Mouse (Mus musculus): ENCODE results near the gene Bpifa2. TPM values are rescaled to one million over a fixed set of nuclear protein-coding genes. Genes with fewer than 3 reads are reported as not detected.
"Not testable (repeated sequence)": the region's sequence is repeated elsewhere in the genome, so short reads cannot be mapped to it uniquely, and the experiment has no call there.

Bpifa2 gene
- polyA plus RNA-seq (2017; shearing (Covaris generic)) = not detected

DNA sequence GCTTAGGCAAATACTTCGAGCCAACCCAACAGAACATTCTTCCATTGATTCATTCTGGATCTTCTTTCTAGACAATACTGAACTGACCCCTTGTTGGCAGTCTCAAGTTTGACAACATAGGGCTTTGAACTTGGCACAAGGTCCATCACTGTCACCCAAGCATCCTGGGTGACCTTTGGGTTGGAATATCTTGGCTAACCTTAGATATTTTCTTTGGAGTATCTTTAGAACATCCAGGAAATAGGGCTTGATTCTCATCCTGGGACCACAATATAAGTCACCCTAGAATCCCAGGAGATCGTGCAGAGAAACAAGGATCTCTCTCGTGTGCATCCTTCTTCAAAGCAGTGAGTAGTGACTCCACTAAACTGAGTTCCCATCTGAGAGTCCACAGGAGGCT lies at the start of gene Bpifa2:
Gene Bpifa2, plus strand, starts transcription at position 301 of the 400 bp plus-strand sequence.
- no peak for ATAC-seq

DNA sequence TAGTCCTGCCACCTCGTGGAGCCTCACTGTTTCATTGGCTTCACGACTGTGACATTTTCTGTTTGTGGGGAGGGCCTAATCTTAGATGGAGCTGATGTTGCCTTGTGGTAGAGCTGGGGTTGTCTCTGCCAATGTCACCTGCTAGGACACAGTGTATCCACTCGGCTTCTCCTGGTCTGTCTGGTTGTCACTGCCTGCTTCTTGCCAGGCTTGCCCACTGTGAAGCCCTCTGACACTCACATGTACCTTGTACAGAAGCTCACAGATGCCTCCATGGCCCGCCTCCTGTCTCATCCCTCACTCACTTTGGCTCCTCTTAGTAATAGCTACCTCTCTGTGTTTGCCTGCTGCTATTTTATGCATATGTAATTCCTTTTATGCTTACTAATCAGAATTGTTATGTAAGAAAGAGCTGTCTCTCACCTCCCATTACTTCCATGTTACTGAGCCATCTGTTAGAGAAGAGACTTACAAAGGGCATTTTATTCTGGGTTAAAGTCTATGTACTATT lies 45.2 kb upstream of the Bpifa2 start:
- ATAC-seq = no peak

DNA sequence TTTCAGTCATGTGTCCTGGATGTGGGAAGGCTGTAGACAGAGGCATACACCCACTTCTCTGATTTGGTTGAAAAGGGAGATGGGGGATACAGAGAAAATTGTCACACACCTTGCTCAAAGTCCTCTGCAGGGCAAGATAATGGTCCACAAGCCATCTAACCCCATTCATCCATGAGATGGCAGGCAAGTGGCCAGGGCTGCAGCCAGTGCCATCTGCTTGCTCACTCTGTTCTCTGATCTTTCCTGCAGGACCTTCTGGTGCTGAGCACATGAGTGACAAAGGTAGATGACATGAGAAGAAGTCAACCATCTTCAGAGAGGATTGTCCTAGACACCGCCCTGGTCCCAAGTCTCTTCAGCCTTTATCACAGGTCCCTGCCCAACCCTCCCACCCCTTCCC lies 44.7 kb upstream of the Bpifa2 start:
- ATAC-seq = no peak

DNA sequence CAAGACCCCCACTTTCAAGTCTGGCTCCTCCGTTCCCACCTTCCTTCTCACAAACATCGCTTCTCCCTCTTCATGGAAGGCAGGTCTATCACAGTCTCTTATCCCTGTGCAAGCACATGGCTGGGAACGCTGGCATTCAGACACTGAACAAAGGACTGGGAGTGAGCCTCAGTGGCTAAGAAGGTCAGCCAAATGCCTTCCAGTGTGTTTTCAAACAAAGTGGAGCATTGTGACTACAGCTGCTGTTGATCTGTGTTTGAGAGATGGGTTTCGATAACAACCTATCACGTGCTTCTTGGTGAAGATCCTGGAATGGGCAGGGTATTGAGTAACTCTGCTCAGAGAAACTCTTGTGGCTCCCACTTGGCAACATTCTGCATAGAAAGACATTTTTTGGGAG lies 37.8 kb upstream of the Bpifa2 start:
- no peak for ATAC-seq

DNA sequence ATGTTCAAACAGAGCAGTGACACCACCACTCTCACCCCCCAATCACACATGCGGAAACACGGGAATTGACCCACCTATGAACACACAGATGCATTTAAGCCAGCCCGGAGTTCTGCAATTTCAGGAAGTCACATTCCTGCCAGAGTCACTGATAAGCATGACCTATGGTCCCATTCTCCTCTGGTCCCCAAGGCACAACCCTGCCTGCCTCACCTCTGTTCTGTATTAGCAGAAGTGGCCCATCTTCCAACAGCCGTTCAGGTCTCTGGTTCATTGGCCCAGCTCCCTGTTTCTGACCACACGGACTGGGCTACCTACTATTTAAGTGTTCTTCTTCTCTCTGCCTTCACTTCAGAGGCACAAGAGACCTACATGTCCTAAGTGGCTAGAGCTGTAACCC lies 33.5 kb upstream of the Bpifa2 start, which contains the start of gene Bpifa6:
Gene Bpifa6, plus strand, starts transcription at position 364 of the 400 bp plus-strand sequence.
- ATAC-seq = no peak

DNA sequence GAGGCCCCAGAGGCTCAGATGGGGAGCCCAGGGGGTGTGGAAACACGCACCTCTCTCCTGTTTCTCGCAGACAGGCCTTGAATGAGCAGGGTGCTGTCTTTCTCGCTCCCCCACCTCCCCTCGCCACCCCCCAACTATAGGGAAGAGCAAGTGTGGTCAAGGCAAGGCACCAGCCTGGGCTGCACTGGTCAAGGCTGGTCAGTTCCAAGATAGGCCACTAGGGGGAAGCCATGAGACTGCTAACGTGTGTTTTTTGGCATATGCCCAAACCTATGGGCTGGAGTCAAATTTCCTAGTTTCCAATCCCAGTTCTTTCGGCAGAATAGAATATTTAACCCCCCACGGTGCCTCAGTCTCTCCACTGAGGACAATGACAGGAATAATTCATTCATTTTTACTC lies 12.3 kb upstream of the Bpifa2 start:
- no peak for ATAC-seq

DNA sequence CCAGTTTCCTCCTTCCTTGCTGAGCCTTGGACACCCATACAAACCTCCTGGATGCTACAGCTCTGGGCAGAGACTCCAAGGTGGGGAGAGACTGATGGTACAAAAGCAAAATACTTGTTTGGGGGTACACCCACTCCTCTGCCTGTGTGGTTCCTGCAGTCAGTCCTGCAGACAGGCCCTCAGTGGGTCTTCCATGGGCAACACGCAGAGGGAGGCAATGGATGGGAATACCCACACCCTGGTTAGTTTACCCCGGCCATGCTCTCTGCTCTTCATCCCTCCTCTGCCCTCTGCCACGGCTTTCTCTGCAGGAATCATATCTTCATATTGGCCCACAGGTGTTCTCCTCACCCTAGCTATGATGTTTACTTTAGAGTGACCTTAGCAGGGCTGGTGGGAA lies 7.6 kb upstream of the Bpifa2 start:
- ATAC-seq = no peak

DNA sequence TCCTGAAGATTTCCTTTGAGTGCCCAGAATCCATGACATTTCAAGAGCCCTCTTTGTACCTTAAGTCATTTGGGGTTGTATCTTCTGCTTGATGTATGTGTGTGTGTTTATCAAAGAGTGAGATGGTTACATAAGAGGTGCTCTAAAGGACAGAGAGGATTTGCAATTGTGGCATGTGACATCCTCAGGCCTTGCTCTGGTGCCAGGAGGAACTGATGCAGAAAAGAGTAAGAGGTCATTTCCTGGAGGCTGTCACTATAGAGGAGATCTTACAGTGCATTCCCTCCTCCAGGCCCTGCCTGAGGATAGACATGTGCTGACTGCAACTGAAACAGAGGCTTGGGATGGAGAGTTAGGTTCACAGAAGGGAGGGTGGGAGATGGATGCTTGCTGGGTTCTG lies 7.0 kb upstream of the Bpifa2 start:
- ATAC-seq = no peak

DNA sequence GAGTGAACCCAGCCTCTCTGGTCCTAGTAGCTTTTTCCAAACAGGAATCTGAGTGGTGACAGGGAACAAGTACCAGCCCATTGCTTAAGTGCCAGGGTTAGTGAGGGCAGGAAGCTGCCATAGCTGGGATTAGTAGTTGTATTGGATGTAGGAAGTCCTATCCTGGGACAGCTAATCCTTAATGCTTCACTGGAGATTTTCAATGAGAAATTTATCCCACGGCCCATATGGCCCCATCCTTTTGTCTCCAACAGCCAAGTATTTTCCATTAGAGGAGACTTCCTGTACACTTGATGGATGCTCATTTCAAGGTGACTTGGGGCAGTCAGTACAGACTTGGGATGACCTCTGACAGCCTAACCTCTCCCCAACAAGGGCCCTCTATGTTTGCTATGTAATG lies 3.6 kb upstream of the Bpifa2 start:
- ATAC-seq = no peak

DNA sequence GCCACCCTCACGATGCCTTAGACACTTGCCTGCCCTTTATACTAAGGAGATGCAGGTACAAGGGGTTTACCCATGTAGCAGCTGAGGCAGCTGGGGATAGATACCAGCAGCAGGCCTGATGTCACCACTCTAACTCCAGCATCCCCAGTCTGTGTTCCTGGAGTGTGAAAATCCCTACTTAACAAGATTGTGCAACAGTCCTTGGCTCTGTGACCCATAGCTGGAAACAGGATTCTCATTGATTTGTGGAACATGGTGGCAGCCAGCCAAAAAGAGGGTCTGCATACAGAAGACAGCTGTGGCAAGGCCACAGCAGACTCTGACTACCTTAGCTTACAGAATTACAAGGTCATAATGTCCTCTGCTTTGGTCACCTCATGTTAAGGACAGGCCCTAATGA lies 3.0 kb upstream of the Bpifa2 start:
- ATAC-seq = no peak

DNA sequence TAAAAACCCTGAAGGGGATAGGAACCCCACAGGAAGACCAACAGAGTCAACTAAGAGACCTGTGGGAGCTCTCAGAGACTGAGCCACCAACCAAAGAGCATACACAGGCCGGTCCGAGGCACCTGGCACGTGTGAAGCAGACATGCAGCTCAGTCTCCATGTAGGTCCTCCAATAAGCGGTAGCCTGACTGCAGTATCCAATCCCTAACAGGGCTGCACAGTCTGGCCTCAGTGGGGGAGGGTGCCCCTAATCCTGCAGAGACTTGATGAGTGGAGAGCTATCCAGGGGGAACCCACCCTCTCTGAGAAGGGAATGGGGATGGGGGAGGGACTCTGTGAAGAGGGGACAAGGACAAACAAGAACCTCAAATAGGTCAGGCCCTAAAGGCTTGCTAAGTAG lies 2.3 kb upstream of the Bpifa2 start:
- no peak for ATAC-seq

DNA sequence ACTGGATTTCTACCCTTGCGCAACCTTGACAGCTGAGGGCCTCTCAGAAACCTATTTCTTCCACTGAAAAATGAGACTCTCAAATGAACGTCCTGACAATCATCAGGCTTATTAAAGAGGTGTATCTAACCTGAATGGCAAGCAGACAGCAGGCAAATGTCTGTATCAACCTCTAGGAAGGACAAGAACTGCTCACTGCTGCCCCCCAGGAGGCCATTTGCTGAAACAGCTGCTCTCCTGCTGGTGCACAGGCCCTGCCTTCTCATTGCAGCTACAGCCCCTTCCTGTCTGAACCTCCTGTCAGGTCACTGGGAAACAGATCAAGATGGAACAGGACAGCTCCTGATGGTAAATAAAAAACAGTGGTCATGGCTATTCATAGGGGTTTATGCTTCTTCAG lies 1.7 kb upstream of the Bpifa2 start:
- no peak for ATAC-seq

DNA sequence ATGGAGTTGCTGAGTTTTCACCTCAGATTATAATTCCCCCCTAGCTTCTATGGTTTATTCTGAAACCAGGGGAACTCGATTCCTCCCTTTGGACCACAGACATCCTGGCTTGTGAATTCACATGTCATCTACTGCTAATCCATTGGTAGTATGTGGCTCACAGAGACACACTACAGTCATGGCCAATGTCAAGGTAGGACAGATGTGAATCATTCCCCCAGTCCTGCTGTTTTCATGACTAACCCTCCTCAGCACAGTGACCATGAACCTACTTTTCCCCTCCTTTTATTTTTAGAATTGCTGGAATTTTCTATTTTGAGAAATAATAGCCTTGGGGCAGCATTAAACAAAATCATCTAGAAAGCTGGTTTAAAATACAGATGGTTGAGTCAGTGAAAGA lies 684 bp upstream of the Bpifa2 start:
- no peak for ATAC-seq

DNA sequence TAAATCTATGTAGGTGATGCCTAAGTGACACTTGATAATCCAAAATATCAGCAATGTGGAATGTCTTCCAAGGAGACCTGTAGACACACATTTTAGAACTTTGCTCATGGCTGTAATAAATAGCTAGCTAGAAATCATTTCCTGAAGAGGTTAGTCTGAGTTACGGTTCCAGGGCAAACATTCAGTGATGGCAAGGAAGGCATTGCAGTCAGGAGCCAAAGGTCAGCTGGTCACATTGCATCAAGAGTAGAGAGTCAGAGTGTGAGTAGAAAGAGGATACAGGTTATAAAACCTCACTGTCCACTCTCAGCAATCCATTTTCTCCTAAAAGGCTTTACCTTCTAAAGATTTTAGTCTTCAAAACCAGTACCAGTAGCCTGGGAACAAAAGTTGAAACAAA lies 9.9 kb downstream of the Bpifa2 start:
- no peak for ATAC-seq

DNA sequence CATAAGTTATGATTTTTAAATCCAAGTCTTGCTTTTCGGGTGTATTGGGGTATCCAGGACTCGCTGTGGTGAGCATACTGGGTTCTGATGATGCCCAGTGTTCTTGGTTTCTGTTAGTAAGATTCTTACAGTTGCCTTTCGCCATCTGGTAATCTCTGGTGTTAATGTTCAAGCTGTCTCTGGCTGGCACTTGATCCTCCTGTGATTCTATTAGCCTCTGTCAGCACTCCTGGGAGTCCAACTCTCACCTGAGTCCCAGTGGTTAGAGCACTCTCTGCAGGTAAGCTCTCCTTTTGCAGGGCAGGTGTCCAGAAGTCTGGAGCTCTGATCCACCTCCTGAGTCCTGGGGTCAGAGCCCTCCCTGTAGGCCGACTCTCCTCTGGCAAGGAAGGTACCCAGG lies 16.6 kb downstream of the Bpifa2 start:
- not testable (repeated sequence) for ATAC-seq

DNA sequence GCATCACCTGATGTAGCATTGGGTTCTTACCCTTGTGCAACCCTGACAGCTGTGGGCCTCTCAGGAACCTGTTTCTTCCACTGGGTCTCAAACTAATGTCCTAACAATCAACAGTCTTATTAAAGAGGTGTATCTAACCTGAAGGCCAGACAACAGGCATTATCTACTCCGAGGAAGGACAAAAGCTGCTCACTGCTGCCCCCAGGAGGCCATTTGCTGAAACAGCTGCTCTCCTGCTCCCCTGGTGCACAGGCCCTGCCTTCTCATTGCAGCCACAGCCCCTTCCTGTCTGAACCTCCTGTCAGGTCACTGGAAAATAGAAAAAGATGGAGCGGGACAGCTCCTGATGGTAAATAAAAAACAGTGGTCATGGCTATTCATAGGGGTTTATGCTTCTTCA lies 30.9 kb downstream of the Bpifa2 start:
- no peak for ATAC-seq

DNA sequence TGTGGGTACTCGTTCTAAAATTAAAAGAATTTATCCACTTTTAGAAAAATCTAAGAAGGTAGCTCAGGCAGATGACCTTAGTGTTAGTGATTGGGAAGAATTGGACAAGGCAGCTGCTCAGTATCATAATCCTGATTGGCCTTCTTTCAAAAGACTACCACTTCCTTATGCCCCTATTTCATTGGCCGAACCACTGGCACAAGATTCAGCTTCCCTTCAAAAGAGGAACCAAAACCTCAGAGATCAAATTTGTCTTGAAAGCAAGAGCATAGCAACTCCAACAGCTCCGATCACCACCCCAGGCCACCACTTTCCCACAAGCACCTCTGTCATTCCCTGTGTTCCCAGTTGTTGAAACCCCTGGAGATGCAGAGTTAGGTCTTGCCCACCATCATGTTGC lies 36.7 kb downstream of the Bpifa2 start:
- no peak for ATAC-seq

DNA sequence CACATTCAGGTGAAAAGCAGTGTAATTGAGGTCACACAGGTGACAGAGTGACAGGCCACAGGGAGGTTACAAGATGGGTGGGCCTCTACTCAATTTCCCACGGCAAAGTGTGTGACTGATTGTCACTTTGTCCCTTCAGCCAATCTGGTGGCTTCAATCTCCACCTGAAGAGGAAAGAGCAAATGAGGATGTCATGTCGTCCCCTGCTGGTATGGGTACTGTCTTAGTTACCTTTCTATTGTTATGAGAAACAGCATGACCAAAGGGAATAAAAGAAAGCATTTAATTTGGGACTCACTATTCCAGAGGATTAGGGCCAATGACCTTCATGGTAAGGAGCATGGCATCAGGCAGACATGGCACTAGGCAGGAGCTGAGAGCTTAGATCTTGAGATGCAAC lies 50.6 kb downstream of the Bpifa2 start:
- no peak for ATAC-seq

Other genes starting within 250 kb of the Bpifa2 start
- gene Efcab8, start 228.3 kb upstream of the Bpifa2 start, polyA plus RNA-seq (2017; shearing (Covaris generic)) = under 1 TPM in 2 of 3 experiments, not detected in 1; 0.21 to 0.38 TPM
- gene Sun5, start 137.2 kb upstream of the Bpifa2 start, polyA plus RNA-seq (2017; shearing (Covaris generic)) = not detected
- not detected for gene Bpifb2, start 133.2 kb upstream of the Bpifa2 start, polyA plus RNA-seq (2017; shearing (Covaris generic))
- gene Bpifb6, start 107.9 kb upstream of the Bpifa2 start, polyA plus RNA-seq (2017; shearing (Covaris generic)) = not detected
- not detected for gene Bpifb3, start 90.0 kb upstream of the Bpifa2 start, polyA plus RNA-seq (2017; shearing (Covaris generic))
- gene Bpifb4, start 70.1 kb upstream of the Bpifa2 start, polyA plus RNA-seq (2017; shearing (Covaris generic)) = not detected
- not detected for gene Bpifa6, start 33.3 kb upstream of the Bpifa2 start, polyA plus RNA-seq (2017; shearing (Covaris generic))
- not detected for gene Bpifa3, start 122.1 kb downstream of the Bpifa2 start, polyA plus RNA-seq (2017; shearing (Covaris generic))
- not detected for gene Bpifa1, start 134.6 kb downstream of the Bpifa2 start, polyA plus RNA-seq (2017; shearing (Covaris generic))
- gene Bpifa5, start 154.3 kb downstream of the Bpifa2 start, polyA plus RNA-seq (2017; shearing (Covaris generic)) = not detected
- gene Bpifb1, start 182.6 kb downstream of the Bpifa2 start, polyA plus RNA-seq (2017; shearing (Covaris generic)) = not detected
- gene Bpifb5, start 215.5 kb downstream of the Bpifa2 start, polyA plus RNA-seq (2017; shearing (Covaris generic)) = not detected
- gene Bpifb9a, start 249.6 kb downstream of the Bpifa2 start, polyA plus RNA-seq (2017; shearing (Covaris generic)) = not detected